Mouse (Mus musculus) forebrain, embryonic 13.5 days (tissue): ENCODE measurements at regions not wholly inside any gene's neighbourhood (a gene's known extent, or its start where the extent isn't known, plus 50 kb on each side); places are given as distances from the start of the nearest gene placed in this dataset.

Source experiments
- ATAC-seq: fragments of 200-750 bp; cut with Nextera tagmentation; 2 replicates; pipeline ENCODE4 v1.8.0; 2017
- H3K27ac ChIP-seq: fragments of 300-500 bp; sonication (generic); 2 replicates; pipeline ENCODE4 v1.5.1; 2015; ENCODE audit warnings: inconsistent platforms, mild to moderate bottlenecking, moderate library complexity
- H3K27me3 ChIP-seq: fragments of 300-500 bp; sonication (generic); 2 replicates; pipeline ENCODE4 v1.6.1; 2015; ENCODE audit warnings: mild to moderate bottlenecking, inconsistent platforms
- H3K36me3 ChIP-seq: fragments of 300-500 bp; sonication (generic); 2 replicates; pipeline ENCODE4 v1.6.1; 2015; ENCODE audit warnings: mild to moderate bottlenecking, inconsistent platforms; ENCODE audit not compliant: poor library complexity, severe bottlenecking
- H3K4me1 ChIP-seq: fragments of 300-500 bp; sonication (generic); 2 replicates; pipeline ENCODE4 v1.6.1; 2015; ENCODE audit warnings: inconsistent platforms
- H3K4me2 ChIP-seq: fragments of 300-500 bp; sonication (generic); 2 replicates; pipeline ENCODE4 v1.6.1; 2015; ENCODE audit warnings: inconsistent platforms, mild to moderate bottlenecking, moderate library complexity
- H3K4me3 ChIP-seq: fragments of 300-500 bp; sonication (generic); 2 replicates; pipeline ENCODE4 v1.5.1; 2015; ENCODE audit warnings: mild to moderate bottlenecking, inconsistent platforms
- H3K9ac ChIP-seq: fragments of 300-500 bp; sonication (generic); 2 replicates; pipeline ENCODE4 v1.6.1; 2015; ENCODE audit warnings: mild to moderate bottlenecking, inconsistent platforms
- H3K9me3 ChIP-seq: fragments of 300-500 bp; sonication (generic); replicated peaks from 2 replicates; pipeline ENCODE4 v1.6.1; 2016; ENCODE audit warnings: inconsistent platforms
- WGBS: fragments of 180-500 bp; shearing (Covaris S2); methylation state at CpG from one replicate; pipeline ENCODE4 v1.1.7; 2015; 5-methylcytosine and 5-hydroxymethylcytosine counted together

DNA sequence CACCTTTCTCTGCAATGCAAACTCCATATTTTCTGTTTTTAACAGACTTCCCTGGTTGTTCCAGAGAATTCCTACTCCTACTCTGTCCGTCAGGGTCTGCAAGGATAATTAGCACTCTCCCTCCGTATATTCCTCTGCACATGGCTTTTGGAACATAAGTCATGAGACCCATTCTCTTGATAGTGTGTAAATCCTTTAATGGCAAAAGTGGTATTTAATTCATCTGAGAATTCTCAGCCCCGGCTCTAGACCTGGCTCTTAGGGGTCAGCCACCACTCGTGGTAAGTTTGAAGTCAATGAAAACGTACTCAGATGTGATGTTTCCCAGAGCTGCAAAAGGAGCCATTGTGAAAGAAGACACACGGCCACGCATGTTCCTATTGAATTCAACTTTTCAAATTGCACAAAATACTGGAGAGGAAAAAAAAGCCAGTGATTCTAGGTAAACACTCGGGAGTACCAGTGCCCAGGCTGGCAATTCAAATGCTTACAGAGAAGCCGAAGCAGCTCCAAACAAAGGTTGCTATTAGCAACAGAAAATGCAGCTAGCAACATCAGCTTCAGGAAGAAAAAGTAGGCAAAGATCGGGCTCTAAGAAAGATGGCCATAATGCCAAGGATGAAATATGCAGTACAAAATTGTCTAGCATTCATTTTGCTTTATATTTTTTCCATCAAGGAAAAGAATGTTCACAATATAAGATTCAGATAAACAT, 258.2 kb upstream of the Zpld1 start:
- Histone ChIP-seq H3K27me3 (no peaks in the 10 kb centered on the region), H3K27ac (no peak overlapping the region), H3K9me3 (no peaks in the 10 kb centered on the region), H3K36me3 (no peaks in the 10 kb centered on the region), H3K9ac (peak overlapping the region; percentile 45), H3K4me2 (peak overlapping the region; percentile 51), H3K4me3 (peak overlapping the region; percentile 26), H3K4me1 (peaks cover 11% of the 10 kb centered on the region)
- peak; percentile 90 for ATAC-seq
- 17% methylated on average over 10 of the region's 10 CpGs for WGBS

DNA sequence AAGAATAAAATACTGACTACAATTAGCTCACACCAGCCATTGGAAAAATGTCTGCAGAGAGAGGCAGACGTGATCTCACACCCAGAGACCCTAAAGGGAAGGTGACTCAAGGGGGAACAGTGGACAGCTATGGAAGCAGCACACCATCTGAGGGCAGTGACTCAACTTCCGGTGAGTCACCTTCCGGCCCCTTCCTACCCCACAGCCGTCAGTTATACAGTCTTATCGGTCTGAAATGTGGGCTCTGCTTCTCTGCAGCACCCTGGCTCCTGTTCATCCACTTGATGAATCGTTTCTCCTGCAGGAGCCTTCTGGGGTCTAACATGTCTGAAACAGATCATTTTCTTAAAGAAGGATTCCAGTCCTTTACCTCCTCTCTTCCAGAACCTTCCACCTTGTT, 257.4 kb upstream of the Zpld1 start:
- Histone ChIP-seq H3K4me1 (peaks cover 16% of the 10 kb centered on the region), H3K27ac (no peak overlapping the region), H3K4me2 (no peak overlapping the region), H3K9ac (no peak overlapping the region), H3K36me3 (no peaks in the 10 kb centered on the region), H3K9me3 (no peaks in the 10 kb centered on the region), H3K27me3 (no peaks in the 10 kb centered on the region), H3K4me3 (no peak overlapping the region)
- ATAC-seq, result no peak
- 82% methylated on average over 6 of the region's 6 CpGs for WGBS

GRCm38 (mm10) chr16:55553896-55554295, 256.1 kb upstream of the Zpld1 start:
- no peak overlapping the region for H3K4me3 ChIP-seq
- H3K4me1 ChIP-seq, result peaks cover 16% of the 10 kb centered on the region
- no peak for ATAC-seq
- no peaks in the 10 kb centered on the region for H3K27me3 ChIP-seq
- H3K9ac ChIP-seq, result no peak overlapping the region
- H3K36me3 ChIP-seq, result no peaks in the 10 kb centered on the region
- WGBS, result 76% methylated on average over 4 of the region's 4 CpGs
- H3K4me2 ChIP-seq, result no peak overlapping the region
- H3K27ac ChIP-seq, result no peak overlapping the region
- H3K9me3 ChIP-seq, result no peaks in the 10 kb centered on the region

- Histone ChIP-seq H3K4me2 (no peak overlapping the region), H3K27ac (no peak overlapping the region), H3K9me3 (no peaks in the 10 kb centered on the region), H3K4me3 (no peak overlapping the region), H3K9ac (no peak overlapping the region), H3K36me3 (no peaks in the 10 kb centered on the region), H3K4me1 (peaks cover 16% of the 10 kb centered on the region), H3K27me3 (no peaks in the 10 kb centered on the region)
- no peak for ATAC-seq
- 93% methylated on average over 1 of the region's 1 CpGs for WGBS
Measured at GRCm38 (mm10) chr16:55551348-55551747, 253.6 kb upstream of the Zpld1 start.

DNA sequence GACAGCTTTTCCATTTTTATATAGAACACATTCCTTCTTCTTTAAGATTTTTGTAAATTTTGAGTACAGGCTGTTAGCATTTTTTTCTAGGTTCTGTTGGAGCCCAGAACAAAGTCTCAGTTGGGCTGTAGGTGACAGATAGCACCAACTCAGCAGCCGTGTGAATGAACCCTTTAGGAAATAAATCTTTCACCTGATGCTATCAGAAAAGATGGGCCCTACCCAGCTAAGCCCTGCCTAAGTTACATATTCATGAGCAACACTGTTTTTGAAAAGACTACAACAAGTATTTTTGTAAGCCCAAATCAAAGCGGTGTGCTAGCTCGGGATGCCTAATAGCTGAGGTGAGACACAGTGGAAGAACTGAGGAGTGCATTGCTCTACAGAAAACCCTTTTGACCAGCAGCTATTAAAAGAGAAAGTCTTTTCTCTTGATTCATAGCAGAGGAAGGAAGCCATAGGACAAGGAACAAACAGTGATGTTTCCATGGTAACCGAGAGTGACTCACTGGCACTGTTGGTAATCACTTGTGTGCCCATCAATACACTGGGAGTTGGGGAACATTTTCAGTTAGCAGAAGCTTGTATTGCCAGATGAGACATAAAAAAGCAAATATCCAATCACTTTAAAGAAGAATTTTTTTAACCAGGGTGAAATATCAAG, 253.0 kb upstream of the Zpld1 start:
- Histone ChIP-seq H3K4me3 (no peak overlapping the region), H3K36me3 (no peaks in the 10 kb centered on the region), H3K4me2 (no peak overlapping the region), H3K9ac (no peak overlapping the region), H3K27me3 (no peaks in the 10 kb centered on the region), H3K4me1 (peaks cover 12% of the 10 kb centered on the region), H3K27ac (no peak overlapping the region), H3K9me3 (no peaks in the 10 kb centered on the region)
- 35% methylated on average over 4 of the region's 4 CpGs for WGBS
- peak; percentile 78 for ATAC-seq

GRCm38 (mm10) chr16:55547095-55547494, 249.3 kb upstream of the Zpld1 start:
- H3K36me3 ChIP-seq, result no peaks in the 10 kb centered on the region
- peaks cover 9% of the 10 kb centered on the region for H3K4me1 ChIP-seq
- no peaks in the 10 kb centered on the region for H3K9me3 ChIP-seq
- ATAC-seq, result no peak
- 91% methylated on average over 2 of the region's 2 CpGs for WGBS
- no peak overlapping the region for H3K4me3 ChIP-seq
- H3K9ac ChIP-seq, result no peak overlapping the region
- no peak overlapping the region for H3K27ac ChIP-seq
- H3K27me3 ChIP-seq, result no peaks in the 10 kb centered on the region
- no peak overlapping the region for H3K4me2 ChIP-seq

DNA sequence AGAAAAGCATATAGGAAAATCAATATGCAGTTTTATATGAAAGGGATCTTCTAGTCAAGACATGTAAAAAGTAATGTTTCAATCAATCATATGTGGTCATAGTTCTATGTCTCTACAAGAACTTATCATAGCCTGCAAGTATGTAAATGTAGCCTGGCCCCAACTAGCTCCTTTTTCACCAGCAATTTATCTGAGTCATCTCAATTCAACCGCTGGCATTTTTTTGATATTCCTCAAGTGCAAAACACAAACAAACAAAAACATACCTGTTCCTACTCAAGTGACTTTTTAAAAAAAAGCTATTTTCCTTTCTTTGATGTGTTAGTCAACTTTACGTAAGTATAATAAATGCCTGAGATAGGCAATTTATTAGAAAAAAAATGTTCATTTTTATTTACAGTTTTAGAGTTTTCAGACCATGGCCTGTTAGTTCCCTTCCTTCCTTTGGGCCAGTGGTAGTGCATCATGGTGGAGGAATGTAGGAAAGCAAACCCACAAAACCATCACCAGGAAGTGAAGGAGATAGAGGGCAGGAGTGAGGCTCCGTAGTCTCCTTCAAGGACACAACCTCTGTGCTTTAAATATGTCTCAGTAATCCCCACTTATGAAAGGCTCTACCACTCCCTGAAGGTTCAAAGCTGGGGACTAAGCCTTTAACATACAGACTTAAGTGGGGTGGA, 242.7 kb upstream of the Zpld1 start:
- Histone ChIP-seq H3K9ac (no peak overlapping the region), H3K36me3 (no peaks in the 10 kb centered on the region), H3K9me3 (no peaks in the 10 kb centered on the region), H3K27ac (no peak overlapping the region), H3K4me2 (no peak overlapping the region), H3K27me3 (no peaks in the 10 kb centered on the region), H3K4me1 (no peaks in the 10 kb centered on the region), H3K4me3 (no peak overlapping the region)
- no peak for ATAC-seq
- 93% methylated on average over 3 of the region's 3 CpGs for WGBS

DNA sequence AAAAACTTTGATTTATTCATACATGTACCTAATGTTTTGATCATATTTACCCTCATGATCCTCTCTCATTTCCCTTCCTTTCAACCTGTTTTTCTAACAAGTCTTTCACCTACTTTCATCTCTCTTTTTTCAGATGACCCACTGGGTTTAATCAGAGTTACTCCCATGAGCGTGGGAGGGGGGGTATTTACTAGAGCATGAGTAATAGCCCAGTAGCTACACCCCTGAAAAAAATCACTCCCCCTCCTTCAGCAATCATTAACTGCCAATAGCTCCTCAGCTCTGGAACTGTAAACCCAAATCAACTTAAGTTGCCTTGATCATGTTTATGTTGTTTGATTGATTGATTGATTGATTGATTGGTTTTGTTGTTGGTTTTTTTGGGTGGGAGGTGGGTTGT, 241.4 kb upstream of the Zpld1 start:
- 74% methylated on average over 1 of the region's 1 CpGs for WGBS
- H3K36me3 ChIP-seq, result no peaks in the 10 kb centered on the region
- no peak overlapping the region for H3K4me3 ChIP-seq
- no peaks in the 10 kb centered on the region for H3K27me3 ChIP-seq
- H3K4me2 ChIP-seq, result no peak overlapping the region
- no peaks in the 10 kb centered on the region for H3K9me3 ChIP-seq
- no peak overlapping the region for H3K9ac ChIP-seq
- no peaks in the 10 kb centered on the region for H3K4me1 ChIP-seq
- no peak for ATAC-seq
- no peak overlapping the region for H3K27ac ChIP-seq

GRCm38 (mm10) chr16:55537548-55537947, 239.8 kb upstream of the Zpld1 start:
- Histone ChIP-seq H3K9me3 (no peaks in the 10 kb centered on the region), H3K4me3 (no peak overlapping the region), H3K9ac (no peak overlapping the region), H3K36me3 (no peaks in the 10 kb centered on the region), H3K4me1 (no peaks in the 10 kb centered on the region), H3K27me3 (no peaks in the 10 kb centered on the region), H3K27ac (no peak overlapping the region), H3K4me2 (no peak overlapping the region)
- no peak for ATAC-seq
- 89% methylated on average over 5 of the region's 5 CpGs for WGBS

DNA sequence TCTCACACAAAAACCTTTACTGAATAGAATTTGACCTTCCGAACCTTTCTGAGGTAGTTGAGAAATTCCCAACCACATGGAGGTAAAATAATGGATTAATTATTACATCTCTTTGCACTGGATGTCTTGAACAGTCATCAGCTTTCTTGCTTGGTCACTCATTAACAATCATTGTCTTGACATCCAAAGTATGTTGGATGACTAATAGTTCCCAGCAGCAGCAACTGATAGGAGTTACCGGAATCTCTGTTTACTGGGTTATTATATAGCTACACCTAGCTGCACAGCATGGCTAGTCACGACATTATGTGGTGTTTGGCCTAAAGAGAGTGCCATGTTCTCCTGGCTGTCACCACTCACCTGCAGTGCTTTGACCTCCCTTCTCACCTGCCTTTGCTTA, 234.9 kb upstream of the Zpld1 start:
- ATAC-seq, result no peak
- H3K4me2 ChIP-seq, result no peak overlapping the region
- 90% methylated on average over 3 of the region's 3 CpGs for WGBS
- no peak overlapping the region for H3K4me3 ChIP-seq
- H3K9ac ChIP-seq, result no peak overlapping the region
- H3K36me3 ChIP-seq, result no peaks in the 10 kb centered on the region
- no peak overlapping the region for H3K27ac ChIP-seq
- no peaks in the 10 kb centered on the region for H3K9me3 ChIP-seq
- no peaks in the 10 kb centered on the region for H3K4me1 ChIP-seq
- H3K27me3 ChIP-seq, result no peaks in the 10 kb centered on the region

DNA sequence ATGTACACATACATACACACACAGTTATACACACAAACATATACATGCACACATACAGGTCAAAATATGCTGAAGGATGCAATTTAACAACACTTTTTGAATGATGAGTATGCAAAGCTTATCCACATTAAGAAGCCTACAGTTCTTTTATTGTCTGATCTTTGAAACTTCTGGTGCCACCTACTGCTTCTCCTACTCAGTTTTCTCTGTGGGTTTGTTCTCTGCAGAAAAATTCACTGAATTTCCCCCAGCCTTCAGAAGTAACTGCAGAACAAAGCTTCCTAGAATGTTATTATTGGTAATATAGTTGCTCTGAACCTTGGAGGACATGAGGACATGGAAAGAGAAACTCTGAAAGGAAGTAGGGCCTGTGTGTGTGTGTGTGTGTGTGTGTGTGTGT, 233.1 kb upstream of the Zpld1 start:
- Histone ChIP-seq H3K9me3 (no peaks in the 10 kb centered on the region), H3K36me3 (no peaks in the 10 kb centered on the region), H3K4me1 (no peaks in the 10 kb centered on the region), H3K4me3 (no peak overlapping the region), H3K9ac (no peak overlapping the region), H3K27me3 (no peaks in the 10 kb centered on the region), H3K4me2 (no peak overlapping the region), H3K27ac (no peak overlapping the region)
- no peak for ATAC-seq

DNA sequence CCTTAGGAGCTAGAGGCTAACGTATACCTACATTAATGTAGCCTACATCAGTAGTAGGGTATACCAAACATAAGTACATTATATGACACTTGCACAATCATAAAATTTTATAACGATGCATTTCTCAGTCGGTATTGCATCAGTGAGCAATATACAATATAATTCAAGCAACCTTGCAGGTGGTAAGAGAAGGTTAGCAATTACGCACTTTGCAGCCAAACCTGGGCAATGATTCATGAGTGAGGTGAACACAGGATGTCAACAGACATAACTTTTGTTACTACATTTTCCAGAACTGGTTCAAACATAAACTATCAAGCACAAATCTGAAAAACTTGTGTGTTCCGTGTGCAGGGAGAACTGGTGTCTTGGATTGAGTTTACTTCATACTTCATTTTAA, 229.9 kb upstream of the Zpld1 start:
- Histone ChIP-seq H3K4me1 (no peaks in the 10 kb centered on the region), H3K27ac (no peak overlapping the region), H3K4me3 (no peak overlapping the region), H3K27me3 (no peaks in the 10 kb centered on the region), H3K9ac (no peak overlapping the region), H3K9me3 (no peaks in the 10 kb centered on the region), H3K36me3 (no peaks in the 10 kb centered on the region), H3K4me2 (no peak overlapping the region)
- 92% methylated on average over 5 of the region's 5 CpGs for WGBS
- no peak for ATAC-seq
